Mouse (Mus musculus) forelimb bud, embryonic 11.5 days (tissue): ENCODE results near the gene Casd1.
"Not testable (repeated sequence)": the region's sequence is repeated elsewhere in the genome, so short reads cannot be mapped to it uniquely, and the experiment has no call there.

Experiments
- DNase-seq: peaks from one replicate; pipeline ENCODE4 v3.0.0-alpha.2; 2012; ENCODE audit warnings: low read depth, low spot score

Gene Casd1

DNA sequence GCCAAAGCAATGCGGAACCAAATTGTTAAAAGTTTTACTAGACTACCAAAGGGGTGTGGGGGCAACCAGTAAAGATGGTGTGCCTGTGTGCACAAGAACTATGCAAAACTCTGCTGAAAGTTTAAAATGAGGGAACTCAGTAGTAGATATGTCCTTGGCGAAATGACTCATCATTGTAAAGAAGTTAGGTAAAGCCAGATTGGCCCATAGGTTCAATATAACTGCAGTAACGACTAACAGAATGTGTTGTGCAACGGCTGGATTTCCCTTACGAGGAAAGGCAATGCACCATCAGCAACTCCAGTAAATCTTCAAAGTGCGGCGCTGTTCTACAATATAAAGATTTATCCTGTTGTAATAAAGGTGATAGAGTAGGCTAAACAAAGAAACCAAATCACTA is 11.8 kb downstream of the Casd1 start:
- no peak for DNase-seq

DNA sequence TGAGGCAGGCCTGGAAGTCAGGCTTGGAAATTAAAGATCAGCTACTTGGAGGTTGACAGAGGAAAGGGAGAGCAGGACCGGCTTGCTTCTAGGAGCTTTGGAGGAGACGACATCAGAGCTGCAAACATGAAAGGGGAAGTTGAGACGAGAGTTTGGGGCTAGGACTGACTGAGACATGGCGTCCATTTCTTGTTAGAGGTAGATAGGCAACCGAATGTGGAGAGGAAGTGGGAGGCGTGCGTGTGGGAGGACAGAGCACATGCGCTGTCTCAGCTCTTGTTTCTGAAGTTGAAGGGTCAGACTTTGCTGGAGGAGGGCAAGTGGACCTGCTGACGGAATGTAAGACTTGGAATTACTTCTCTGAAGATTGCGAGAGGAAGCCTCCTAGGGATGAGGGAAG is 17.3 kb downstream of the Casd1 start:
- no peak for DNase-seq

DNA sequence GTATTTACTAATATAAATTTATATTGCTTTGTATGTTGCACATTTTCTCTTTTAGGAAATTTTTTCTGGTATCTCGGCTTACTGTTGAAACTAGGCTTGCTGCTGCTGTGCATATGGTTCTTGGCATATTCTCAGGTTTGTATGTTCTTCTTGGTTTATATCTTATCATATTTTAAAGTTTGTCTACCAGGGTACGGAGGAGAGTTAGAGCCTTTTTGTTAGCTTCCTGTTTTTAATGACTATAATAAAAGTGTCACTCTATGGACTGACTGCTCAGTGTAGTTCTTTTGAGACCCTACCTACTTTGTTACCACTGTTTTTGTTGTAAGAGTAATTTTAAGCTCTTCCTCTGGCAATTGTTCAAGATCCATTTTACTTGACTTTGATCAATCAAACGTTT is 30.8 kb downstream of the Casd1 start:
- DNase-seq: no peak

DNA sequence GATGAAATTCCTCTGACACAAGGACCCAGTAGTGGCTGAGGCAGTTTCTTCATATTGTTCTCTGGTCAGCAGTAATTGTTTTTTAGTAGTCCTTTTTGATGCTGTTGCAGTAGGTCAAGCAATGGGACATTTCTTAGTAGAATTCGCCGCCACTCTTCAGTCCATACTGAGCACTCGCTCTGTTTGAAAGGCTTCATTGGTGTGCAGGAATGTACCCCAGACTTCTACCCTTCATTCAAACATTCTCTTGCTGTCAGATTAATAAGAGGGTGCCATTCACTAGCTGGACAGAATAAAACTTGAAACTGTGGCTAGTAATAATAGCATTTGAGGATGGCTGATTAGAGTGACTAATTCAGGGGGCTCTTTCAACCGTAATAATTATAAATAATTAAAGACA is 32.5 kb downstream of the Casd1 start:
- DNase-seq: no peak

GRCm38 (mm10) chr6:4634804-4635203 is 34.2 kb downstream of the Casd1 start:
- peak; percentile 63 for DNase-seq

GRCm38 (mm10) chr6:4642068-4642467 is 41.4 kb downstream of the Casd1 start:
- no peak for DNase-seq

- no peak for DNase-seq
Observed at GRCm38 (mm10) chr6:4647351-4647750, 46.7 kb downstream of the Casd1 start.

- DNase-seq: no peak
Observed at GRCm38 (mm10) chr6:4652596-4653134, 52.0 kb downstream of the Casd1 start.

GRCm38 (mm10) chr6:4653741-4654140 is 53.1 kb downstream of the Casd1 start:
- DNase-seq: not testable (repeated sequence)

DNA sequence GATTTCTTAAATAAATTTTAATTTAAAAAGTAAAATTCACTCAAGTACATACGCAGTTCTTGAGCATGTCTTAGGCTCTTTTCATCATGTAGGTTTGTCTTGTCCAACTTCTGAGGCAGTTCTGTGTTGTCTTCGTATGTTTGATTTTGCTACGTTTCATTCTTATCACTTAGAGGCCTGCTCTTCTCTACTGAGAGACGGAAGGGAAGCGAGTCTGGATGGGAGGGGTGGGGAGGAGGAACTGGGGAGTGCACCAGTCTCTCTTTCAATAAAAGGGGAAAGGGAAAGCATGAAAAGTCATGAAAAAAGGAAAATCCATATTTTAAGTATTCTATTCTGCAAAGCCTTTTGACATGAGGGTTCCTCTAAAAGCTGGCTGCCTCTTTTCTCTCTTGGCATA is 54.8 kb downstream of the Casd1 start:
- no peak for DNase-seq

DNA sequence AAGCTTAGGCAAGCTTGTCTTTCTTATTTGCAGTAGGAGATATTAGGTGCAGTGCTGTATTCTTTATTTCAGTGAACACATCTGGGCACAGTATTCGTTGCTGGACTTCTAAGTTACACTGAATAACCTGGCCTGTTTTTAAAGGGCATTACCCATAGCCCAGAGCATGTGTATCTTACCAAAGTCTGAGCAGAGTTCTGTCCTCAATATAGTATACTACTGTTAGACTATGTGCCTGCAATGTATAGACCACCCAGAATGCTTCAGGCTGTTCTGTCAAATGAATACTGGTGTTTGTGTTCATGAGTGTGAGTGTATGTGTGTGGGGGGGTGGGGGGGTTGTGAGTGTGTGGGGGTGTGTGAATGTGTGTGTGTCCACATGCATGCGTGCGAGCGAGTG is 55.3 kb downstream of the Casd1 start:
- DNase-seq: no peak

DNA sequence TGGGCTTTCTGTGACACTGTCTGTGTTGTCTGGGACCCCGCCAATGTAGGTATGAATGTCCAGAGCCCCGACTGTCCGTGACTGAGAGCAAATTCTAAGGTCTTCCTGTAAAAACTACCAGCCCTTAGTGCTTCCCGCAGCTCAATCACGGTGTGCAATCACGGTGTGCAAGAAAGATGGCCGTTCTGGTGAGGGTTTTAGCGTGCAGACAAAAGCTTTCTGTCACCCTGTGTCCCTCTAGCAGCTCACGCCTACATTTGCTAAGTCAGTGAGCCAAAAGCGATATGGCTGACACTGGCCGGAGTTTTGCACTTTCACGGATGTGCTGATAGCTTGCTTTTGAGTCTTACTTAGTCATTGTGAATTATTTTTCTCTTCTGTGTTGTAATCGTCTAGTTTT is 58.2 kb downstream of the Casd1 start:
- DNase-seq: no peak

DNA sequence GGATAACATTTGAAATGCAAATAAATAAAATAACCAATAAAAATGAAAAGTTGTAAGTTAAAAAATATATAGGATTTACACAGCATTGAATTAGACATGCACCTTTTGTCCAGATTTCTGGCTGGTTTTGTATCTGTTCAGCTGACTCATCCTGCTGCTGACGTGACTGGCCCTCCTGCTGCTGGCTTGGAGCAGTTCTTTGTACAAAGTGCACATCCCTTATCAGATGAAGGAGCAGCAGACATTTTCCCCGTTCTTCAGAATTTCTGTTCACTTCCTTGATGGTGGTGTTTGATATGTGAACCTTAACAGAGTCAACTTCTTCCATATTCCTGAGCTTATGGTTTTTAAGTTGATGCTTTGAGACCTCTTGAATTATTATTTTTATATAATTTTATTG is 62.9 kb downstream of the Casd1 start:
- DNase-seq: no peak

GRCm38 (mm10) chr6:4664313-4664712 is 63.7 kb downstream of the Casd1 start:
- DNase-seq: no peak

DNA sequence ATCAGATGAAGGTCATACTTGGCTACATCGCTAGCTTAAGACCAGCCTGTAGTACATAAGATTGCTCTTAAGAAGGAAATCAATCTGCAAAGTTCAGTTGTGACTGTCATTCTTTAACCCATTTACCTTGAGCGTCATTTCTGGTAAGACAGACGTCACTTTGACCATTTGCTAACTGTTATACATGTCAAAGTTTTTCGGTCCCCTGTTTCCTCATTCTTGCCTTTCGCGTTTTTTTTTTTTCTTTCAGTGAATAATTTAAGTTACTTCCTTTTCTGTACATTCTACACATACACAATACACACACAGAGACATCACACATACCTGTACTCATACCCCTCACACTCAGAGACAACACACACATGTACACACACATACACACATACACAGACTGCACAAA is 64.5 kb downstream of the Casd1 start:
- DNase-seq: no peak

- no peak for DNase-seq
Observed at GRCm38 (mm10) chr6:4677356-4677761, 76.7 kb downstream of the Casd1 start.

DNA sequence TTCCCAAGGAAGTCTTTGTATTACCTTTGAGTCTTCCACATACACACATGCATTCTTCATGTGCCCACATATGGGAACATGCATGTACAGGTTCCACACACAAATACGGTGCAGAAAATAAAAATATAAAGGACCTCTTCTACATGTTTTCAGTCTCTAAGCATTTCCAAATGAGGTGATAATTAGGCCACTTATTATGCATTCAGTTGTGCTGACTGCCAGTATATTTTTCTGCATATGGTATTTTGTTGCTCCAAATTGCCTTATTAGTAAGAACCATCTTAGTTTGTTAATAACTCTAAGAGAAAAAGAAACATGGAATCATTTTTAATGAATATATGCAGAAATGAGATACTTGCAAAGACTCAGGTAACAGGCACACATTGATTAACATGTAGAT is 79.3 kb downstream of the Casd1 start:
- DNase-seq: no peak

DNA sequence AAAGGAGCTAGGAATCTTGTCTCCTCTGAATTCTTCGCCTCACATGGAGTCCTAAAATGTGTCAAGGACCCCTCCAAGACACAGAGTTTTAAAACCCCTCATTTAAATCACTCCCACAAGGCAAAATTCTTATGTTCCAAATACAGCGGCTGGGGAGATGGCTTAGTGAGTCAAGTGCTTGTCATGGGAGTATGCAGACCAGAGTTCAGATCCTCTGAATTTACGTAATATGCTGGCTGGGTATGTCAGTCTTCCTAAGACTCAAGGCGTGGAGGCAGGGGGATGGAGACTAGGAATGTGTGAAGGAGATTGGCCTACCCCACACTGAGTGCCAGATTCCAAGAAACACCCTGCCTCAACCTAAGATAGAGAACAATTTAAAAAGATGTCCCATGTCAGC is 79.9 kb downstream of the Casd1 start:
- no peak for DNase-seq

DNA sequence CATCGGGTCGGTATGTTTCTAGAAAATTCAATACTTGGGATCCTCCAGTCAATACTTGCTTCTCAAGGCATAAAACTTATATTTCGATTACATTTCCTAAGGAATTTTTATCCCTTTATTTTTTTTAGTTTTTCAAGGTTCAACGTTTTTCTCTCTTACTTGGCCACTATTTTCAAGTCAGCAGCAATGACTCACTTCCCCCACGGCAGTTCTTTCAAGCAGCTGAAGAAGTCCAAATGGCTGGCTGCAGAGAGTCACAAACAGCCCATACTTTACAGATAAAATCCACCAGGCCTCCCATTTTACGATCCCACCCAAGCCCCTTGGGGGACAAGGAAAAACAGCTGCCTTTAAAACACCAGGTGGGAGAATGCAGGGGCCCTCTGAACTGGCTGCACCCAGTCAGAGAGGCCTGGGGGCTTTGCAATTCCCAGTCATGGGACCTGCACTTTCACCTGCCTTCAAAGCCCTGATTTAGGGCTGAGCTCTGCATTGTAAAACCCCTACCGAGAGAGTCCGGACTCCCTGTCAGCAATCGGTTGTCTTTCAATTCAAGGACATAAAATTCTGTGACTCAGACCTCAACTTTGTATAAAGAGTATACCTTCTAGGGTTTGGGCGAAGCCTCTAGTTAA is 84.2 kb downstream of the Casd1 start:
- DNase-seq: peak; percentile 36

DNA sequence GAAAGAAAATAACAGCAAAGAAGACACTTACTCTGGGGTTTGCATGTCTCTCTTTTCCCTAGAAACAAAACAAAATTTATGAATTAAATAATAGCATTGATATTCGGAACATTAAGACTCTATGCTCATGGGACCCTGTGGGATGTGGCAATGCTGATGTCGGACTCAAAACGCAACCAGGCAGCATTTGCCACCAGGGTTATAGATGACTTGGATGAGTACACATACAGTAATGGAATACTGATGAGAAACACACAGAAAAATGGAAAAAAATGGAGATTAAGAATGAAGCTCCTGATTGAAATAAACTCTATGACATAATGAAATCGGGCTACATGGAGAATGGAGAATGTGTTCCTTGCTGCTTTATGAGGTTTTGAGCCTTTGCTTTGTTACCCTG is 89.8 kb downstream of the Casd1 start:
- DNase-seq: no peak
